Mouse (Mus musculus): ENCODE measurements around the gene Mrpl44.

Mrpl44 gene

GRCm38 (mm10) chr1:79752015-79752695, 23.7 kb upstream of the Mrpl44 start:
- Histone ChIP-seq H3K27me3 (ENCODE audit: insufficient read depth, low read length) (no peaks in the 10 kb centered on the region), H3K4me1 (replicated peaks; ENCODE audit: low read depth, low read length) (peaks cover 3% of the 10 kb centered on the region; the same call in 1 of the 2 replicates), H3K36me3 (ENCODE audit: insufficient read depth, low read length) (peaks cover 17% of the 10 kb centered on the region; the same call in 1 of the 2 replicates), H3K4me3 (replicated peaks; ENCODE audit: low read length) (no peak overlapping the region), H3K9me3 (ENCODE audit: low read length) (no peaks in the 10 kb centered on the region)
- TF ChIP-seq NANOG (IDR thresholded peaks at IDR 0.05; ENCODE audit: borderline replicate concordance, low read length) (no peak), POU5F1 (IDR thresholded peaks at IDR 0.05; ENCODE audit: borderline replicate concordance, low read length) (no peak), CTCF (conservative IDR thresholded peaks at IDR 0.05; ENCODE audit: low read length) (no peak)

DNA sequence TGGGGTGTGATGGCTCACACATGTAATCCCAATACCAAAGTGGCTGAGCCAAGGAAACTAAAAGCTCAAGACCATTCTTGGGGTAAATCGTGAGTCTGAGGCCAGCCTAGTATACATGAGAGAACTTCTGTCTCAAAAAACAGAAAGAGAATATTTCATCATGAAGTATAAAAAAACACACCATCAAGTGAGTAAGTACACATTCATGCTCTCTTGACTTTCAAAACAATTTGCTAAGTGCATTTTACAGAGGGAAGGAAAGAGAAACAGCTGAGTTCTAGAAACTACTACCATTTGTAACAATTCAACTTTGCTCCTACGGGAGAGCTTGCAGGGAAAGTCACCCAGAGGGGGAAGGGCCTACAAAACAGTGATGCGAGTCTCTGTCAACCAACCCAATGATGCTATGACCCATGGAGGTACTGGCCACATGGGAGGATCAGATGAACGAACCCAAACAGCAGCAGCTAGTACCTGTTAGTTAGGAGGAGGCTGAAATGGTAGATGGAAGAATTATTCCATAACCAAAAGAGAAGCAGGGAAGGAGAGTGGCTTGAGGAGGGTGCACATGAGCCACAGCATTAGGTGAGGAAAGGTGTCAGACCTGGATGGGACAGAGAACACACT, 23.0 kb upstream of the Mrpl44 start:
- Histone ChIP-seq H3K4me1 (replicated peaks; ENCODE audit: low read depth, low read length) (peaks cover 3% of the 10 kb centered on the region; the same call in 1 of the 2 replicates), H3K36me3 (ENCODE audit: insufficient read depth, low read length) (peaks cover 17% of the 10 kb centered on the region; the same call in 1 of the 2 replicates), H3K9me3 (ENCODE audit: low read length) (no peaks in the 10 kb centered on the region), H3K4me3 (replicated peaks; ENCODE audit: low read length) (no peak overlapping the region), H3K27me3 (ENCODE audit: insufficient read depth, low read length) (no peaks in the 10 kb centered on the region)
- TF ChIP-seq POU5F1 (IDR thresholded peaks at IDR 0.05; ENCODE audit: borderline replicate concordance, low read length) = no peak
- no peak for TF ChIP-seq CTCF (conservative IDR thresholded peaks at IDR 0.05; ENCODE audit: low read length)
- TF ChIP-seq NANOG (IDR thresholded peaks at IDR 0.05; ENCODE audit: borderline replicate concordance, low read length) = no peak

GRCm38 (mm10) chr1:79753456-79753855, 22.4 kb upstream of the Mrpl44 start:
- Histone ChIP-seq H3K4me1 (replicated peaks; ENCODE audit: low read depth, low read length) (peaks cover 3% of the 10 kb centered on the region; the same call in 1 of the 2 replicates), H3K4me3 (replicated peaks; ENCODE audit: low read length) (no peak overlapping the region), H3K27me3 (ENCODE audit: insufficient read depth, low read length) (no peaks in the 10 kb centered on the region), H3K36me3 (ENCODE audit: insufficient read depth, low read length) (peaks cover 17% of the 10 kb centered on the region; the same call in 1 of the 2 replicates), H3K9me3 (ENCODE audit: low read length) (no peaks in the 10 kb centered on the region)
- TF ChIP-seq POU5F1 (IDR thresholded peaks at IDR 0.05; ENCODE audit: borderline replicate concordance, low read length) = no peak

DNA sequence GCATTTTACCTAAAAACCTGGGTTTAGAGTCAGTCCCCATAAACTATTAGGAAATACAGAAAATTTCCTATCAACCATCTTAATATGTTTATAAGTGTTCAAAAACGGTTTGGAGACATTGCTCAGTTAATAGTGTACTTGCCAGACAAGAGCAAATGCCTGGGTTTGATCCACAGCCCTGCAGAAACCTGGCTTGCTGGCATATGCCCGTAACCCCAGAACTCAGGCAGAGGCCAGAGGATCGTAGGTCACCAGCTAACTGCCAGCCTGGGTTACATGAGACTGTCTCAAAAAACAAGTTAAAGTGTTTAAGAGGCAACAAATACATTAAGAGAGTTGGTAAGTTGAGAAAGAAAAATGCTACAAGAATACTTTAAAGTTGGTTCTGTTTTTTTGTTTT, 20.9 kb upstream of the Mrpl44 start:
- H3K9me3 ChIP-seq (ENCODE audit: low read length) = no peaks in the 10 kb centered on the region
- H3K36me3 ChIP-seq (ENCODE audit: insufficient read depth, low read length) = peaks cover 15% of the 10 kb centered on the region; the same call in 1 of the 2 replicates
- no peak overlapping the region for H3K4me3 ChIP-seq (replicated peaks; ENCODE audit: low read length)
- H3K4me1 ChIP-seq (replicated peaks; ENCODE audit: low read depth, low read length) = no peaks in the 10 kb centered on the region
- TF ChIP-seq CTCF (conservative IDR thresholded peaks at IDR 0.05; ENCODE audit: low read length) (no peak), POU5F1 (IDR thresholded peaks at IDR 0.05; ENCODE audit: borderline replicate concordance, low read length) (no peak), NANOG (IDR thresholded peaks at IDR 0.05; ENCODE audit: borderline replicate concordance, low read length) (no peak)
- no peaks in the 10 kb centered on the region for H3K27me3 ChIP-seq (ENCODE audit: insufficient read depth, low read length)

- Histone ChIP-seq H3K4me1 (replicated peaks; ENCODE audit: low read depth, low read length) (peaks cover under 1% of the 10 kb centered on the region; the same call in 1 of the 2 replicates), H3K4me3 (replicated peaks; ENCODE audit: low read length) (no peak overlapping the region), H3K9me3 (ENCODE audit: low read length) (no peaks in the 10 kb centered on the region), H3K27me3 (ENCODE audit: insufficient read depth, low read length) (no peaks in the 10 kb centered on the region), H3K36me3 (ENCODE audit: insufficient read depth, low read length) (peaks cover 15% of the 10 kb centered on the region; the same call in 1 of the 2 replicates)
- TF ChIP-seq NANOG (IDR thresholded peaks at IDR 0.05; ENCODE audit: borderline replicate concordance, low read length) (no peak), POU5F1 (IDR thresholded peaks at IDR 0.05; ENCODE audit: borderline replicate concordance, low read length) (no peak), CTCF (conservative IDR thresholded peaks at IDR 0.05; ENCODE audit: low read length) (no peak)
Measured at GRCm38 (mm10) chr1:79755376-79755775, 20.4 kb upstream of the Mrpl44 start.

DNA sequence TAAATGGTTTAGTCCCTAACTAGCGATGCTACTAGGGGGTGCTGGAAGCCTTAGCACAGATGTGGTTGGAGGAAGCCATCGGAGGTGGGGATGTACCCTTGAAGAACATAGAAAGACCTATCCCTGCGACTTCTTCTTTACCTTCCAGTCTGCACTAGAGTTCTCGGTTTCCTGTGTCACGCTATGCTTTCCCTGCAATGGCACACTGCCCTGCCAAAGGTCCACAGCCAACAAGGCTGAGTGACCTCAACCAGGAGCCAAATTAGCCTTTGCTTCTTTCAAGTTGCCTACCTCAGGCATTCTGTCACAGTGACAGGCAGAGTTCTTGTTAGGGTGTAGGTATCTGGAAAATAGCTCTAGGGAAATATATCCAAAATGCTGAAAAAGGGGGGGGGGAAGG, 19.4 kb upstream of the Mrpl44 start:
- H3K4me3 ChIP-seq (replicated peaks; ENCODE audit: low read length) = no peak overlapping the region
- TF ChIP-seq CTCF (conservative IDR thresholded peaks at IDR 0.05; ENCODE audit: low read length) (no peak), NANOG (IDR thresholded peaks at IDR 0.05; ENCODE audit: borderline replicate concordance, low read length) (no peak), POU5F1 (IDR thresholded peaks at IDR 0.05; ENCODE audit: borderline replicate concordance, low read length) (no peak)
- H3K27me3 ChIP-seq (ENCODE audit: insufficient read depth, low read length) = no peaks in the 10 kb centered on the region
- H3K9me3 ChIP-seq (ENCODE audit: low read length) = no peaks in the 10 kb centered on the region
- H3K36me3 ChIP-seq (ENCODE audit: insufficient read depth, low read length) = peaks cover 15% of the 10 kb centered on the region; the same call in 1 of the 2 replicates
- H3K4me1 ChIP-seq (replicated peaks; ENCODE audit: low read depth, low read length) = peaks cover 4% of the 10 kb centered on the region; the same call in 1 of the 2 replicates

DNA sequence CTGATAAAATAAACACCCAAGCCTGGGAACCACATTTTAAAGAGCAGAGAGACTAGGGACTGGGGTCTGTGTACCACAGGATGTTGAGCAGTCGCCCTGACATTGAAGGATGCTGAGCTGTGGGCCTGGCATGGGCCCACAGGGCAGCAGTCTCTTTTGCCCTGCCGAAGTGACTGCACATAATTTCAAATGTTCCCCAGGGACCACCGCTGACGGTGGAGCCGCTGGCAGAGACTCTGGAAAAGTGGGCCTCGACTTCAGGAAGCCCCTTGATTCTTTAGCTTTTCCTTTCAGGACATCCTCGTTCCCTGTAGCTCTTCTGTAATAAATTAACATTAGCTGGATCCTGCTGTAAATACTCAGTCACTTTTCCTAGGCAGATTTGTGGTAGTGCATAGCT, 18.7 kb upstream of the Mrpl44 start:
- no peak for TF ChIP-seq POU5F1 (IDR thresholded peaks at IDR 0.05; ENCODE audit: borderline replicate concordance, low read length)
- no peak for TF ChIP-seq CTCF (conservative IDR thresholded peaks at IDR 0.05; ENCODE audit: low read length)
- no peak for TF ChIP-seq NANOG (IDR thresholded peaks at IDR 0.05; ENCODE audit: borderline replicate concordance, low read length)
- H3K4me3 ChIP-seq (replicated peaks; ENCODE audit: low read length) = no peak overlapping the region
- H3K36me3 ChIP-seq (ENCODE audit: insufficient read depth, low read length) = peaks cover 8% of the 10 kb centered on the region; the same call in 1 of the 2 replicates
- H3K27me3 ChIP-seq (ENCODE audit: insufficient read depth, low read length) = no peaks in the 10 kb centered on the region
- H3K9me3 ChIP-seq (ENCODE audit: low read length) = no peaks in the 10 kb centered on the region
- H3K4me1 ChIP-seq (replicated peaks; ENCODE audit: low read depth, low read length) = peaks cover 9% of the 10 kb centered on the region

- TF ChIP-seq CTCF (conservative IDR thresholded peaks at IDR 0.05; ENCODE audit: low read length) (no peak), POU5F1 (IDR thresholded peaks at IDR 0.05; ENCODE audit: borderline replicate concordance, low read length) (no peak), NANOG (IDR thresholded peaks at IDR 0.05; ENCODE audit: borderline replicate concordance, low read length) (no peak)
- Histone ChIP-seq H3K36me3 (ENCODE audit: insufficient read depth, low read length) (peaks cover 8% of the 10 kb centered on the region; the same call in 1 of the 2 replicates), H3K4me1 (replicated peaks; ENCODE audit: low read depth, low read length) (peaks cover 11% of the 10 kb centered on the region), H3K9me3 (ENCODE audit: low read length) (no peaks in the 10 kb centered on the region), H3K27me3 (ENCODE audit: insufficient read depth, low read length) (no peaks in the 10 kb centered on the region; the same call in 1 of the 2 replicates), H3K4me3 (replicated peaks; ENCODE audit: low read length) (no peak overlapping the region)
Measured at GRCm38 (mm10) chr1:79757597-79757996, 18.2 kb upstream of the Mrpl44 start.
